Mouse (Mus musculus): ENCODE measurements around the gene Nsun6. TPM values are rescaled to one million over a fixed set of nuclear protein-coding genes. Genes with fewer than 3 reads are reported as not detected.

Nsun6 gene
- total and polyA plus RNA-seq, 2 experiments from 2014 or later = 3.5 to 7.7 TPM

DNA sequence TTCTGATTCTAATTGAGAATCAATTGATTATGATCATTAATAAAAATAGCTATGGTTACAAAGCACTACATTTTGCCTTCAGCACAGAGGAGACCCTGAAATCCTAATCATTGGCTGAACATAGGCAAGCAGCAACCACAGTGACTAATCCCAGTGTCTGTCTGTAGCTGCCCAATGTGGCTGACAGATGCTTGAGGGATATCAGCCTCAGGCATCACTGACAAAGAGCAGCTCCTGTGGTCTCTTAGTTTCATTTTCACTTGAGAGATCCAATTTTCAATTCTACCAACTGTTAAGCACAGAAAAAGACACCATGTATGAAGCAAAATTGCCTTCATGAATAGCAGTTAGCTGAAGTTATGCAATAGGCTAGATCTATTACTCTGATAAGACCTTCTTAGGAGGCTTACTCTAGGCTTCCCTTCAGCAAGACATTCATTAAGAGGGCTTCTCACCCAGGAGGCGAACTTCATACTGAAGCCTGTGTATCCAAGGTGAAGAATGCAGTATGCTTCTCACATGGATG is 93.8 kb downstream of the Nsun6 start:
- H3K9ac ChIP-seq (replicated peaks; ENCODE audit: low read depth, low read length) = no peak overlapping the region
- DNase-seq (ENCODE audit: low spot score) (no peak), ATAC-seq (ENCODE audit: insufficient read depth, low read depth) (no peak)
- WGBS = 84% methylated on average over 1 of the region's 1 CpGs
- no peak for TF ChIP-seq EP300 (IDR thresholded peaks at IDR 0.05; ENCODE audit: low read depth)
- TF ChIP-seq CTCF (IDR thresholded peaks at IDR 0.05; ENCODE audit: low read depth) = no peak
- H3K27me3 ChIP-seq (ENCODE audit: control insufficient read depth, insufficient read depth, low read length) = no peaks in the 10 kb centered on the region
- H3K9me3 ChIP-seq (replicated peaks; ENCODE audit: control insufficient read depth, low read length) = no peaks in the 10 kb centered on the region
- H3K4me2 ChIP-seq (ENCODE audit: low read depth, low read length) = no peak overlapping the region
- H3K36me3 ChIP-seq (replicated peaks; ENCODE audit: control insufficient read depth, insufficient read depth, low read length) = peaks cover 21% of the 10 kb centered on the region; the same call in 1 of the 2 replicates
- no peak overlapping the region for H3K27ac ChIP-seq (ENCODE audit: low read depth)
- no peak overlapping the region for H3K4me3 ChIP-seq (ENCODE audit: low read depth, low read length)
- H3K4me1 ChIP-seq (ENCODE audit: control insufficient read depth, insufficient read depth) = no peaks in the 10 kb centered on the region

DNA sequence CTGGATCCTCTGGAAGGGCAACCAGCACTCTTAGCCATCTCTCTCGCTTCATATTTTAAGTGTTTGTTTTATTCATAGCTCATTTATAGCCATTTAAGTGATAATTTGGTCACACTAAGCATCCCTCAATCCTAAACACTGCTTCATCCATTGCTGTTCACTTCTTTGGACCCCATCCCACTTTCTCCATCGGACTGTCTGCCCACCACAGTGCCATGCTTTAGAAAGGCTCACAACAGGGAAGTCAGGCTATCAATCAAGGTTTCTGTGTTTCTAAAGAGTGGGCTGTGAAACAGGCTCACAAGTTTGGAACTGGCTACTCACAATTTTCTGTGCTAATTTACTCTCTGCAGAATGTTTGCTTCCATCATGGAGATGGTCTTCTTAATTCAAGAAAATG is 101.8 kb downstream of the Nsun6 start:
- no peak overlapping the region for H3K27ac ChIP-seq (ENCODE audit: low read depth)
- DNase-seq (ENCODE audit: low spot score) = no peak
- WGBS = 80% methylated on average over 2 of the region's 2 CpGs
- H3K4me1 ChIP-seq (ENCODE audit: control insufficient read depth, insufficient read depth) = no peaks in the 10 kb centered on the region
- H3K9me3 ChIP-seq (replicated peaks; ENCODE audit: control insufficient read depth, low read length) = no peaks in the 10 kb centered on the region
- no peak for ATAC-seq (ENCODE audit: insufficient read depth, low read depth)
- H3K4me2 ChIP-seq (ENCODE audit: low read depth, low read length) = no peak overlapping the region
- H3K4me3 ChIP-seq (ENCODE audit: low read depth, low read length) = no peak overlapping the region
- H3K9ac ChIP-seq (replicated peaks; ENCODE audit: low read depth, low read length) = no peak overlapping the region
- TF ChIP-seq CTCF (IDR thresholded peaks at IDR 0.05; ENCODE audit: low read depth) (no peak), EP300 (IDR thresholded peaks at IDR 0.05; ENCODE audit: low read depth) (no peak)
- H3K36me3 ChIP-seq (replicated peaks; ENCODE audit: control insufficient read depth, insufficient read depth, low read length) = no peaks in the 10 kb centered on the region
- H3K27me3 ChIP-seq (ENCODE audit: control insufficient read depth, insufficient read depth, low read length) = no peaks in the 10 kb centered on the region

Other genes starting within 250 kb of the Nsun6 start
- gene Arl5b, start 5.7 kb downstream of the Nsun6 start, total RNA-seq (2014; rRNA removed; ENCODE audit: low replicate concordance) = 23.9 and 30.2 TPM in 2 replicates
- gene Arl5b, start 5.7 kb downstream of the Nsun6 start, polyA plus RNA-seq (2015; fragmentation: Nextera tagmentation; extraction: Ambion mirVana) = 13.4 and 16.9 TPM in 2 replicates